18 mouse cellular contexts compared by ENCODE assay signal in genomic region chr5:5618329-5618728, GRCm38 (mm10). TPM values are rescaled to one million over a fixed set of nuclear protein-coding genes. Genes with fewer than 3 reads are reported as not detected.
"Had no signal": no experiment of that assay in that cellular context is flagged by ENCODE, and none has a peak within 500 bp of the region (broad histone marks: within the 10 kb centered on the region; RNA-seq: fewer than 3 reads in every experiment).

No protein-coding gene starts in this region.

- H3K4me1 ChIP-seq: limb, embryonic 13.5 days; liver, embryonic 15.5 days; midbrain, embryonic 13.5 days; neural tube, embryonic 15.5 days had no signal

- H3K4me2 ChIP-seq: limb, embryonic 13.5 days; liver, embryonic 11.5 days; liver, embryonic 15.5 days; midbrain, embryonic 13.5 days; neural tube, embryonic 15.5 days had no signal

- H3K4me3 ChIP-seq: limb, embryonic 13.5 days; liver, embryonic 15.5 days; midbrain, embryonic 13.5 days; neural tube, embryonic 15.5 days had no signal

- H3K27ac ChIP-seq: kidney, postnatal 0 days; limb, embryonic 13.5 days; liver, embryonic 15.5 days; midbrain, embryonic 13.5 days; neural tube, embryonic 15.5 days had no signal

- H3K9ac ChIP-seq: limb, embryonic 13.5 days; liver, embryonic 15.5 days; midbrain, embryonic 13.5 days; neural tube, embryonic 15.5 days had no signal

- DNase-seq: kidney, postnatal 36 days; layer of hippocampus, adult 9-11 months; layer of hippocampus, postnatal 36 days; lung, adult 2 months; lung, postnatal 36 days; right cerebral cortex, postnatal 4 days; spleen, adult 18-20 months; thymus, adult 18-20 months; thymus, postnatal 14 days had no signal

- H3K36me3 ChIP-seq: limb, embryonic 13.5 days; liver, embryonic 15.5 days; midbrain, embryonic 13.5 days; neural tube, embryonic 15.5 days had no signal

- H3K9me3 ChIP-seq: limb, embryonic 13.5 days; liver, embryonic 15.5 days; midbrain, embryonic 13.5 days; neural tube, embryonic 15.5 days had no signal

- H3K27me3 ChIP-seq: limb, embryonic 13.5 days; liver, embryonic 15.5 days; midbrain, embryonic 13.5 days; neural tube, embryonic 15.5 days had no signal

RNA-seq across cellular contexts. Expression of gene Gm8773, which starts 44.7 kb away (rescaled TPM):
- total RNA-seq: layer of hippocampus, adult 18-20 months; layer of hippocampus, postnatal 36 days; left cerebral cortex, postnatal 36 days; megakaryocyte progenitor cell, adult 5-6 weeks had no signal

RNA-seq across cellular contexts. Expression of gene Cfap69, which starts 45.7 kb away (rescaled TPM):
- total RNA-seq: megakaryocyte progenitor cell, adult 5-6 weeks had no signal
